Mouse (Mus musculus) kidney, adult 18-20 months (tissue): ENCODE data around the gene Dnase1.
A peak's percentile ranks its signal among the peaks of the same experiment; 100 is the strongest.
"Not testable (repeated sequence)": the region's sequence is repeated elsewhere in the genome, so short reads cannot be mapped to it uniquely, and the experiment has no call there.

Source experiments
- DNase-seq: peaks from one replicate; pipeline ENCODE4 v3.0.0; 2021

Dnase1 gene

DNA sequence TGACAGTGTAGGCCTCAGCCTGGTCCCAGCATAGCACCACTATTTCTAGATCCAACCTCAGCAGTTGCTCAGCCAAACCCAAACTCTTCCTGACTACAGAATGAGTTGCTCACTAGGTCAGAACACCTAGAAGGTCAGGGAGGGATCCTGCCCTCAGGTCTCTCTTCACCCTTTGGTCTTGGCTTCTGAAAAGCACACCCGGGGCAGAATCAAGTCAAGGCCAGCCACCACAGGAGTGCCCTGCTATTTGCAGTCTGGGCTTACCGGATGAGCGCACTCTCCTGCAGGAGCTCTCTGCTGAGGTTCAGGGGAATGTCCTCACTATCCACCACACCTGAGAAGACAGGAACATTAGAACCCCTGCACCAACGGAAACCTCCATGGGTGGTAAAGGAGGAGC is 15.9 kb downstream of the Dnase1 start:
- DNase-seq = no peak

DNA sequence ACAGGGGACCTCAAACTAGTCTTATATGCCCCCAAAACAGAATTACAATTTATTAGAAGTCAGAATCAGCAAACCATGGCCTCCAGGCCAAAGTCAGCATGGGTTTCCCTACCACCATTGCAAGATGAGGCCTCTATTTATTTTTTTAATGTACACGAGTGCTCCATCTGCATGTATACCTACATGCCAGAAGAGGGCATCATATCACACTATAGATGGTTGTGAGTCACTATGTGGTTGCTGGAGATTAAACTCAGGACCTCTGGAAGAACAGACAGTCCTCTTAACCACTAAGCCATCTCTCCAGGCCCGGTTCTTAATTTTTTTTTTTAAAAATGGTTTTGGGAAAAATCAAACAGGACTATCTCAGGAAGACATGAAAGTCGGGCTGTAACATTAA is 17.1 kb downstream of the Dnase1 start:
- no peak for DNase-seq

DNA sequence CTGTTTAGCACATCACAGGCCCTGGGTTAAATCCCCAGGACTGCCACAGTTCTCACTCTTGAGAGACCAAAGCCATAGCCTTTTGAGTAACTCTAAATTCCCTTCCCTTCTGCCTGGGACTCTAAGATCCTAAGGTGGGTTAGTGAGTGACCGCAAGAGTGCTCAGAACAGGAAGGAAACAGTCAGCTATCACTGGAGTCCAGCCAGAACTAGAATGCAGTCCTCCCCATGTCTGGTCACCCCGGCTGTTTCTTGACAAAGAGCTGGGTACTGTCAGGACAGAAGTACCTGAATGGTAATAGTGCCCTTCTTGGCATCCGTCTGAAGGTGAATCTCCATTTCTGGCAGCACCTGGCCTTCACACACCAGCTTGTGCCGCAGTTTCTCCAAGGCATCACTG is 28.2 kb downstream of the Dnase1 start:
- no peak for DNase-seq

DNA sequence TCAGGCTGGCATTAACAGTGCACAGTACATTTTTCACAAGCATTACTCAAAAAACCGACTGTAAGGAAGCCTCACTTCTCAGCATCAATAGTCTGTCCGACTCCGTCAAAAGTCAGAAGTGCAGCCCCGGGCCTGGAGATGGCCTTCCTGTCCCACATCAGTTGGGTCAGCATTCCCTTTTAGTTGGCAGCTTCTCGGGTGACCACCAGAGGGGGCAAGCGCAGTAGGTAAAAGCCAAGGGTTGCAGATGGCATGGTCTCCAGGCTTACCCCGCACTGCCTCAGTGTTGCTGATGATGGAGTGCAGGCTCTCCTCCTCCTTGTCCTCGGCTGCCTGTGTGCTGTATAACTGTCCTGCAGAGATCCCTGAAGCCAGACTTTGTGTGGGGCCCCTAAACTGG is 31.8 kb downstream of the Dnase1 start:
- peak; percentile 67 for DNase-seq

DNA sequence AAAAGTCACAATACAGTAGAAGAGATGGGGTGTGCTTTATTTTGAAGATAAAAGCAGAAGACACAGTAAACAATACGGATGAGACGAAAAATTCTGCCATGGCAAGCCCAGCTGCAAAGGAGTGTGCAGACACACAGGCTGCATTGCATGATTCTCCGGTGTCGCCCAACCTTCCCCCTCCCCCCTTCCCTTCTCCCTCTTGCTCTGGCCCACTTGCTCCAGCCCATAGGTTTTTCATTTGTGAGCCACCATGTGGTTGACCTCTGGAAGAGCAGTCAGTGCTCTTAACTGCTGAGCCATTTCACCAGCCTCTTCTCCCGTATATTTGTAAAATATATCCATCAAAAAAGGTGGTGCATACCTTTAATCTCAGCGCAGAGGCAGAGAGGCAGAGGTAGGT is 37.6 kb downstream of the Dnase1 start:
- DNase-seq = no peak

DNA sequence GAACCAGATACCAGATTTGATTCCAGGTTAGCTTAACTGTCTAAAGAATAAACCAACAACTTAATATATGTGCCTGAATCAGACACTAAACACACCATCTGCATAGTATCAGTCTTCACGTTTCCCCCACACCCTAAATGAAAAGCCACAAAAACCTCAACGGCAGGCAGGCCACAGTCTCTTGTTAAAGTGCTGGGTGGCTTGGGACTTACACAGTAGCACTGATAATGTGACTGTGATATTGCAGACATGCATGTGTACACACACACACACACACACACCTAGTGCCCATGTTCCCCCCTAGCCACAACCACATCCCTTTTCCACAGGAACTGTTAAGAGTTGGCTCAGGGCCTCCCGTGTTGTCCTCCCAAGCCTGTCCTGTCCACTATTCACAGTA is 38.1 kb downstream of the Dnase1 start:
- no peak for DNase-seq

DNA sequence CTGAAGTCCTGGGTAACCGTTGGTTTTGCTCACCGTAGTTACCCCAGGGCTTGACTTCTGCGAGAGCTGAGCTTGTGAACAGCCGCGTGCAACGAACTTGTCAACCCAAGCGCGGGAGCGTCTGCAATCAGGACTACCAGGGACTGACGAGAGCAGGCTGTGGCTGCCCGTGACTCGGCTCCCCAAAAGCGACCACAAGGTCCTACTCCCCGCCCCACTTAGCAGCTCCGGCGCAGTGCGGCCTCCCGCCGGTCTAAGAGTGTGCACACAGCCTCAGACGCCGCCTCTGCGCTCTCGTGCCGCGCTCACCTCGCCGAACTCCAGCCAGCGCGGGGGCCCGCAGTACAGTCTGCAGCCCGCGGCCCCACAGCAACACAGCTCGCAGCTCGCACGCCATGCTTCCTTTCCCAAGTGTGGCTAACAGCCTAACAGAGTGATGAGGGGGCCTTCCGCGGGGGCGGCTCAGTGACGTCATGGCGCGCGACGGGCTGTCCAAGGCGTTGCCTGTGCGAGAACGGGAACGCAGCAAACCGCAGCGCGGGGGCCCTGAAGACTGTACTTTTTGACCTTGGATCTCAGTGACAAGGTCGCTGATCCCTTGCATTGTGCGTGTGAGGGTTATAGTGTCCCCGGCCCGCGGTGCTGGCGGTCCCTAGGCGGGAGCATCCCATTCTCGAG is 40.8 kb downstream of the Dnase1 start, which contains the start of gene Trap1:
Gene Trap1 (minus strand): TSS at position 444 of the 678 bp plus-strand sequence.
- peak; percentile 97 for DNase-seq

DNA sequence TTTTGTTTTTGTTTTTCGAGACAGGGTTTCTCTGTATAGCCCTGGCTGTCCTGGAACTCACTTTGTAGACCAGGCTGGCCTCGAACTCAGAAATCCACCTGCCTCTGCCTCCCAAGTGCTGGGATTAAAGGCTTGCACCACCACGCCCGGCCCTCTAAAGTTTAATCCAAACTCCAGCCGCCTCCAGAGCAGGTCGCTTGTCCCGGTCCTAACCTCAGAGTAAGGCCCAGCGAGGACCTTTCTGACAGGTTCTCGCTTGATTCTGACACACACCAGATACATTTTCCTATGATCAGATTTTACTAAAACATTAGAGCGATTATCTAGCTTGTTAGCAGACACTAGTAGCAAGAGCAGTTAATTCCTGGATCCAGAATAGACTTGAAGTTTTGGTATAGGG is 41.6 kb downstream of the Dnase1 start:
- not testable (repeated sequence) for DNase-seq

DNA sequence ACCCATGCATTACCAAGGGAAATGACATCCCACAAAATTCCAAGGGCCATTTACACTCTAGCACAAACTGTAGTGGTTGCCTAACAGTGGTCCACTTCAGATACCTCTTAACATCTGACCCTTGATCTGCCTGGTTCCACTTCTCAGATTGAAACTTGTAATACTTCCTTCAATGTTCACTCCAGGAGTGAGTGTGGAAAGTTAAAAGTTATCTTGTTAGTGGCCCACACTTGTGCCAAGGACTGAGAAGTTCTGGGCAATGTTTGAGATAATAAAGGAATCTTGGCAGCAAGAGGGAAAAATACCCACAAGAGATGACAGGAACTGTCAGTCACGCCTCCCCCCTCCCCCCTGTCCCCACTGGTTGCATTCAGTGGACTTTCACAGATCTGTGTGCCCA is 42.9 kb downstream of the Dnase1 start:
- no peak for DNase-seq

DNA sequence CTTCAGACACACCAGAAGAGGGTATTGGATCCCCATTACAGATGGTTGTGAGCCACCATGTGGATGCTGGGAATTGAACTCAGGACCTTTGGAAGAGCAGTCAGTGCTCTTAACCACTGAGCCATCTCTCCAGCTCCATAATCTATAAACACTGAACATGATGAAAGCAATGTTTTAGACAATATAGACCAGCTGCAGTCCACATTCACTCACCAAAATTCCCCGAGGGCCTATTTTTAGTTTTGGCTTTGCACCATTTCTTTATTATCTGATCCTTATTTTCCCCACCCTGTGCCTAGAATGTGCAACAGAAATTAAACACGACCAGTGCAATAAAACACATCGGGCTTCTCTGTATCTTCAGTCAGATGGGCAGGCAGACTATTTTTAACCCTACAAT is 43.7 kb downstream of the Dnase1 start:
- not testable (repeated sequence) for DNase-seq

DNA sequence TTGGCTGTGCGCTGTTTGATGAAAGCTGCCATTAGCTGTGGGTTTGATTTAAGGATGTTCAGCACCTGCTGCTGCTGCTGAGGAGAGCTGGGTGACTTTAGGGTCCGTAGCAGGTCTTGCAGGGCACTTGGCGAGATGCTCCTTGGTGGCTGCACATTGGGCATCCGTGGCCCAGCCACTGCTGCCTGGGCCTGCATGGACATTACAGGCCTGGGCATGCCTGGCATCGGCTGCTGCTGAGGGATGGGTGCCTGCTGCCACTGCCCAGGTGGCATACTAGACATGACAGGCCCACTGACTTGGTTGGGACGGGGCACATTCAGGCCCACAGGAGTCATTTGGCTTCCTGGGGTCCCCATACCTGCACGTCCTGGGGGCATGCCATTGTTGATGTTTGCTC is 48.3 kb downstream of the Dnase1 start:
- DNase-seq = no peak

DNA sequence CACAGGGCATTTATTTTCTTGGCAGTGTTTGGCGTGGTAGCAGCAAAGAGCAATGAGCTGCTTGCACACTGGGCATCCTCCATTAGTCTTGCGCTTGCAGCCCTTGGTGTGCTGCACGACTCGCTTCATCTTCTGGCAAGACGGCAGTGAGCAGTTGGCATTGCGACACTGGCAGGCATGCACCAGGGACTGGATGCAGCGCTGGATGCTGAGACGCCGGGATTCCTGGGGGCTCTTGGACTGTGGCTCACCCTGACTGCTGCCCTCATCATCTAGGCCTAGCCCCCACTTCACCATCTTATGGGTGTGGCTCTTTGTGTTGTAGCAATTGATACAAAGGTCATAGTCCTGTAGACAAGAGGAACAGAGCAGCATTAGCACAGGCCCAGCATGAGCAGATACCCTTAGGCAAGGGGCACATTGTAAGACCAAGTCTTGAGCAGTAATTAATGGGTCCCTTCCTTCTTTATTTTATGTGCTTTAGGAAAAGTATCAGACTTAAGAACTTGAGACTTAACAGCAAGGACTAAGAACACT is 49.2 kb downstream of the Dnase1 start:
- DNase-seq = no peak

DNA sequence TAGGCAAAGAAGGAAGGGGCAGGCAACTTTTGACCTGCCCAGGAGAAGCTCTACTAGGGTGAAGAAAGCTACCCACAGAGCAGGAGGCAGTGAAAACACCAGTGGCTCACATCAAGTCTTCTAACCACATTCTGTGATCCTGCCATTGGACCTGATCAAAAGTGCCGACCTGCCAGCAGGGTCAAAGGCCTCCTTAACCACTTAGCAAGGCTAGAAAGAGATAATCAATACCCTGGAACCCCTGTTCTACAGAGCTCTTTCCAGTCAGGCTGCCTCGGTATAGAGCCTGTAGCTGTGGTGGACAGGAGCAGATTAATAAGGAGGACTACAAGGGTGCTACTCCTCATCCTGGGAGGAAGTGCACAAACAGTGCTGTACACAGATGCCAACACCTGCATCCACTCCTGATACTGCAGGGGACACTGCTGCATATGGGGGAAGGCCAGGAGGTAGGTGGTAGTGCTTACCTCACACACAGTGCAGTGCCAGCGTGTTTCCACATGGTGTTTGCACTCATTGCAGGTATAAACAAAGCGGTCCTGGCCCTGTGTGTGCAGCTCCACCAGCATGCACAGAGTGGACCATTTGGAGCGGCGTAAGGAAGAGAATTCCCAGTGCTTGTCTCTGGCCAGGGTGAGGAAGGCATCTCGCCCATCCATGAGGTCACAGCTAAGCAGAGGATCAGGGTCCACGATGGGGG is 50.6 kb downstream of the Dnase1 start:
- DNase-seq = no peak
